Mouse (Mus musculus) lung, adult 2 months (tissue): ENCODE data around the gene Kpna6.

ENCODE experiments used
- CTCF ChIP-seq: fragments of 200-500 bp; IDR thresholded peaks from 2 replicates; pipeline ENCODE4 v1.5.1; 2011; ENCODE audit warnings: mild to moderate bottlenecking, low read length, control low read depth; ENCODE audit not compliant: insufficient read depth
- POLR2A ChIP-seq: fragments of 200-500 bp; IDR thresholded peaks from 2 replicates; pipeline ENCODE4 v1.6.1; 2011; ENCODE audit warnings: low read depth, mild to moderate bottlenecking, control low read depth, low read length, borderline replicate concordance; ENCODE audit errors: extremely low read depth

DNA sequence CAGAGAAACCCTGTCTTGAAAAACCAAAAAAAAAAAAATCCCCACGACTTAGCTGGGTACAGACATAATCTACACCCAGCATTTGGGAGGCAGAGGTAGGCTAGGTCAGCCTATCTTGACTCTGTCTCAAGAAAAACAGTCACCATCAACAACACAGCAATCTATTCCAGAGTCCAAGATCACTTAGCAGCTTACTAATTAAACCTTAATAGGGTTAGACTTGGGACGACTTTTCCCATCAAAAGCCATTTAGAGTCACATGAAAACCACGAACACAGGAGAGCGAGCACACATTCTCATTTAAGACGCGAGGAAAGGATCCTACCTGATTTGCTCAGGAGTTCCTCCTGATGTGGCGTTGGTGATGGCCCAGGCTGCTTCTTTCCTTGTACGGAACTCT, 22.2 kb downstream of the Kpna6 start:
- TF ChIP-seq CTCF: no peak
- no peak for TF ChIP-seq POLR2A
